Mouse (Mus musculus): ENCODE data around the gene Fhit. TPM values are rescaled to one million over a fixed set of nuclear protein-coding genes. Genes with fewer than 3 reads are reported as not detected.

Gene Fhit
- polyA plus RNA-seq, 1 experiment from 2014 or later, result 4.1 TPM

DNA sequence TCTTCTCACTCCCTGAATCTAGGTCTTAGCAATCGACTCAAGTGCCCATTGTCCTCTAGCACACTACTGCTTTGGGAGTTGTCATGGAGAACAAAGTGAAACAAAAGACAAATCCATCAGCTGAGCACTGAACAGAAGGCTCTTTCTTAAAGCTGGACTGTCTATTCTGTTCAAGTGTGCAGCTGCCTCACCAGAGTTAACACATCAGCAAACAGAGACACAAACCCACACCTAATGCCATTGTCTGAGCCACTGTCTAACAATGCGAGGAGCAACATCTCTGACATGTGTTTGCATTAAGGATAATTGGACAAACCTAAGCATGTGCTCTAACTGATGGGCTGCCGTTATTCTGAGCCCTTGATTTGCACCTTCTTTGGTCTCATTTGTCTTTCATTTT is 738.3 kb downstream of the Fhit start:
- Histone ChIP-seq H3K4me3 (no peak overlapping the region), H3K27me3 (no peaks in the 10 kb centered on the region), H3K9ac (no peak overlapping the region), H3K27ac (no peak overlapping the region), H3K4me1 (replicated peaks) (no peaks in the 10 kb centered on the region), H3K9me3 (replicated peaks) (no peaks in the 10 kb centered on the region), H3K4me2 (no peak overlapping the region), H3K36me3 (no peaks in the 10 kb centered on the region)
- 76% methylated on average over 3 of the region's 3 CpGs for WGBS
- no peak for ATAC-seq (replicated peaks; ENCODE audit: insufficient number of reproducible peaks, insufficient read depth, low FRiP score, low read depth)

DNA sequence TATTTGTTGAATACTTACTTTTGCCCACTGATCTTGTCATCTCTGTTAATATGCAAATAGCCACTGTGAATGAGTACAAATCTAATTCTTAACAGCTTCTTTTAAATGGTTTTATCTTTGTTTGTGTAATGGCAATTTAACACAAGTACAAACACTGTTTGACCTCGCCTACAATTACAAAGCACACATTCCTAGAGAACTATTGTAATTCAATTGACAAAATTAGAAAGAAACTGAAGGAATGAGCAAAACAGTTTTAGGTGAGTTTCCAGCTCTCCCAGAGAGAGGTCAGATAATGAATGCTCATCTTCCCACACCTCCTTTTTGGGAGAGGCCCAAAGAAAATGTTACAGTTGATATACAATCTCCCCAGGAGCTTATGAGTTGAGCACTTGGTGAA is 739.6 kb downstream of the Fhit start:
- Histone ChIP-seq H3K36me3 (no peaks in the 10 kb centered on the region), H3K9me3 (replicated peaks) (no peaks in the 10 kb centered on the region), H3K4me2 (no peak overlapping the region), H3K4me3 (no peak overlapping the region), H3K27ac (no peak overlapping the region), H3K4me1 (replicated peaks) (no peaks in the 10 kb centered on the region), H3K9ac (no peak overlapping the region), H3K27me3 (no peaks in the 10 kb centered on the region)
- WGBS, result 57% methylated on average over 1 of the region's 1 CpGs
- no peak for ATAC-seq (replicated peaks; ENCODE audit: insufficient number of reproducible peaks, insufficient read depth, low FRiP score, low read depth)

DNA sequence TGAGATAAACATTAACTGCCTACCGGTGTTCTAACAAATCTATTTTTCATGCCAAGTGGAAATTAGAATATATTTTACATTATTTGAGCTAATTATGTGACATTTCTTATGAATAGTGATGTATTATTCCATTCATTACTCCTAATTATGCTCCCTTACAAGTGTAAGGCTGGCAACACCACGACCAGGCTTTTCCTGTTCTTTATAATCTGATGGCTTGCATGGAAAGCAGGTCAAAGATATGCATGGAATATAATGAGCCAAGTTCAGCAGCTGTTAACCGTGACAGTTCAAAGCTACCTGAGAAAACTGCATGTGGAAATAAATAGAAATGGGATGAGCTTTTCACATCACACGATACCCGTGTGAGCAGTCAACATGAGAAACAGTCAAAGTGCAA is 746.8 kb downstream of the Fhit start:
- H3K9me3 ChIP-seq (replicated peaks), result no peaks in the 10 kb centered on the region
- ATAC-seq (replicated peaks; ENCODE audit: insufficient number of reproducible peaks, insufficient read depth, low FRiP score, low read depth), result no peak
- H3K27ac ChIP-seq, result no peak overlapping the region
- no peaks in the 10 kb centered on the region for H3K27me3 ChIP-seq
- no peaks in the 10 kb centered on the region for H3K36me3 ChIP-seq
- no peaks in the 10 kb centered on the region for H3K4me1 ChIP-seq (replicated peaks)
- 75% methylated on average over 5 of the region's 5 CpGs for WGBS
- H3K4me2 ChIP-seq, result no peak overlapping the region
- H3K4me3 ChIP-seq, result no peak overlapping the region
- no peak overlapping the region for H3K9ac ChIP-seq

DNA sequence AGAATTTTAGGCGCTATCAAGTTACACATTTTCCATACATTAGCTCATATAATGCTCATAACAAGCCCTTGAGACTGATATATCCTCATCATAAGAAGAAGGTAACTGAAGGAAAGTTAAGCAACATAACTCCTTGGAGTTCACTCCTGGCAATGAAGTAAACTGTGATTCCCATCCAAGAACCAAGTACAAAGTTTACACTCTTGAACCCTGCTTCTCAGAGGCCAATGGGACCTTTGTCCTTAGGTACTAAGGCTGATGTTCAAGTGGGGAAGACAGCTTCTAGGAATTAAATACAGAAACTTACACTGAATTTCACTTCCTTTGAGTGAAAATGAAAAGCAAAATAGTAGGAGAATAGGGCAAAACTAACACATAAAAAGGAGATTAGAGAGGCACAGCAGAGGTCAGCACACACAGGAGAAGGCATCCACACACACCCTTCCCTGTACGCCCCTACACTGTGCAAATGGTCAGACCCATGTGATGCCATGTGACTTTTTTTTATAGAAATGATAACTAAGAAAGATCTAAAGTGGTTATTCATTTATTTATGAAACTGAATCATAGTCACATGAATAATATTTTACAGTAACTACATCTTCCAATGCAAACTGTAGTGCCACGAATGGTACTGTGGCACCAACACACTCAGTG is 752.4 kb downstream of the Fhit start:
- Histone ChIP-seq H3K9ac (no peak overlapping the region), H3K4me1 (replicated peaks) (no peaks in the 10 kb centered on the region), H3K36me3 (no peaks in the 10 kb centered on the region), H3K4me2 (no peak overlapping the region), H3K9me3 (replicated peaks) (no peaks in the 10 kb centered on the region), H3K27ac (no peak overlapping the region), H3K27me3 (no peaks in the 10 kb centered on the region), H3K4me3 (no peak overlapping the region)
- ATAC-seq (replicated peaks; ENCODE audit: insufficient number of reproducible peaks, insufficient read depth, low FRiP score, low read depth), result no peak
- 84% methylated on average over 3 of the region's 3 CpGs for WGBS

DNA sequence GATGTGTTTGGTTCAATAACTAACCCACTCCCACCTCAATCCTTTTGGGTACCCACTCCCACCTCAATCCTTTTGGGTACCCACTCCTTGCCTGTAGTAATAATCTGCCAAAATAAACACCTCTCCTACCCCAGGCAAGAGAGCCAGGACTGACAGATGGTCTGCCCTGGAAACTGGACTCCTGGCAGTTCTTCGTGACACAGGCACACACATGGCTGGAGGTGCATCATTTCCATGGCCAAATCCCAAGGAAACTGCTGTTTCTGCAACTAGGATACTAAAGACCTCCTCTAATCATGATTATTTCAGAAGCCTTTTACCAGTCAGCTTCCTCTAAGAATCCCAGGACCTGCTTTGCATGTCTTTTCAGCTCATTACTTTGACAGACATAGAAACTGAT is 756.5 kb downstream of the Fhit start:
- Histone ChIP-seq H3K4me2 (no peak overlapping the region), H3K9me3 (replicated peaks) (no peaks in the 10 kb centered on the region), H3K9ac (no peak overlapping the region), H3K36me3 (no peaks in the 10 kb centered on the region), H3K4me1 (replicated peaks) (no peaks in the 10 kb centered on the region), H3K27ac (no peak overlapping the region), H3K4me3 (no peak overlapping the region), H3K27me3 (no peaks in the 10 kb centered on the region)
- WGBS, result 69% methylated on average over 1 of the region's 1 CpGs
- no peak for ATAC-seq (replicated peaks; ENCODE audit: insufficient number of reproducible peaks, insufficient read depth, low FRiP score, low read depth)

DNA sequence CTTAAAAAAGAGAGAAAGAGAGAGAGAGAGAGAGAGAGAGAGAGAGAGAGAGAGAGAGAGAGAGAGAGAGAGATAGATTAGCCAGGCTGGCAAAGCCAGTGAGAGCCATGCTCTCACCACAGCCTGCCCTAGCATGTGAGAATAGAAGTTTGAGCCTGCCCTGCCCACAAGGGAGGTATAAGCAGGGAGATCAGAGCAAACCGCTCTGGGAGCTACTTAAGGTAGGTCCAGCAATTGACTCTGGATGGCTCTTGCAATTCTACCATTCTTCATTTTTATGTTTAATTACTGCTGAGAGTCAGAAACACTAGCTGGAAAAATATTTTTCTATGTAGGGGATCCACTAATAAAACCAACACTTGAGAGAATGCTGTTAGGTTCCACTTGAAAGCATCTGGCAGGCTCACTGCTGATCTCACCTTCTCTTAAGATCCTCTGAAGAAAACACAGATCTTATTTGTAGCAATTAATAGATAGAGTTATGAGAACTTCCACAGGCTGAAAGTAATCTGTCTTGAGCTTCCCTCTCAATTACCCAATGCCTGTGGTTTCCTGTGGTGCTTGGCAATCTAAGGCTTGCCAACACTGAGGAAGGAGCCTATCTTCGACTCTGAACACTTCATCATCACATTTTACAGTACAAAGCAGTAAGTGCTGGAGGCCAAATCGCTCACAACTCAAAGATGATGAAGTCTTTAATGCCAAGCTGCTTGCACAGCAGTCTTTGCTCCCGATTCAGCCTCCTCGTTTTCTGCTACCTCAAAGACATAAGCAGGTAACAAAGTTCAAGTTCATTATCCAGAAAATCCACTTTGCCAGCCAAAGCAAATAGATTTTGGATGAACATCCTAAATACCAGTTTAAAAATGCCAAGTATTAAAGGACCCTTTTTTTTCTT is 793.8 kb downstream of the Fhit start:
- no peaks in the 10 kb centered on the region for H3K36me3 ChIP-seq
- no peak for ATAC-seq (replicated peaks; ENCODE audit: insufficient number of reproducible peaks, insufficient read depth, low FRiP score, low read depth)
- no peak overlapping the region for H3K4me2 ChIP-seq
- no peaks in the 10 kb centered on the region for H3K9me3 ChIP-seq (replicated peaks)
- no peak overlapping the region for H3K4me3 ChIP-seq
- no peaks in the 10 kb centered on the region for H3K27me3 ChIP-seq
- no peak overlapping the region for H3K9ac ChIP-seq
- no peaks in the 10 kb centered on the region for H3K4me1 ChIP-seq (replicated peaks)
- H3K27ac ChIP-seq, result no peak overlapping the region
- WGBS, result 64% methylated on average over 5 of the region's 5 CpGs

DNA sequence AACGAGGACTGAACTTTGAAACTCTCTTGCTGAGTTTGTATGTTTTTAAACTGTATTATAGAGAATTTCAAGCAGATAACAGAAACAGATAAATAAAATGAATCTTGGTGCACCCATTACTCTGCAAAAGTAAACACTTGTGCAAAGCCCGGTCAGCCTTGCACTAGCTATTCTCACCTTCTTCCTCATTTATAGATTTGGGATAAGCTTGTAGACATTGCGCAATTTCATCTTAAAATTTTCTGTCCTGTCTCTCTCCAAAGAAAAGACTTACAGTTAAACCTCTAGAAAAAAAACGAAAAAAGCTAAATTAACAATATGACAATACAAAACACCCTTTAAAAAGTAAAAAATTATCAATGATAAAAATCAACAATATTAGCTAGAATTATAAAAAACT is 795.0 kb downstream of the Fhit start:
- H3K27me3 ChIP-seq, result no peaks in the 10 kb centered on the region
- no peaks in the 10 kb centered on the region for H3K36me3 ChIP-seq
- 79% methylated on average over 4 of the region's 4 CpGs for WGBS
- H3K9ac ChIP-seq, result no peak overlapping the region
- no peak for ATAC-seq (replicated peaks; ENCODE audit: insufficient number of reproducible peaks, insufficient read depth, low FRiP score, low read depth)
- H3K4me2 ChIP-seq, result no peak overlapping the region
- no peaks in the 10 kb centered on the region for H3K9me3 ChIP-seq (replicated peaks)
- no peak overlapping the region for H3K27ac ChIP-seq
- no peaks in the 10 kb centered on the region for H3K4me1 ChIP-seq (replicated peaks)
- H3K4me3 ChIP-seq, result no peak overlapping the region

DNA sequence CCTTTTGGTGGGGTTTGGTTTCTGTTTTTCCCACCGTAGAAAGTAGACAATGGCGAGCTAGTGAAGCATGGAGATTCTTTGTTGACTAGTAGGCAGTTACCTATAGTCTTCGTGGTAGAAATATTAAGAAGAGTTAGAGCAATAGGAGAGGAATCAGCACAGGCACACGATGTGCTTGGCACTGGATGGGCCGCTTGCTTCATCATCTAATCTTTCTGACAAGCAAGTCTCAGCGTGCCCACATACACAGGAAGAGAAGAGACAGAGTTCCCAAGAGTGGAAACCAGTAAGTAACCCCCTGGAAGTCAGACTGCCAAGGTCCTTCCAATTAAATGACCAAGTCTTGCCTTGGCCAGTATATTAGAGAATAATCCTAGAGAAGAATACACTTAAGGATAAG is 797.6 kb downstream of the Fhit start:
- Histone ChIP-seq H3K9me3 (replicated peaks) (no peaks in the 10 kb centered on the region), H3K9ac (no peak overlapping the region), H3K36me3 (no peaks in the 10 kb centered on the region), H3K27ac (no peak overlapping the region), H3K27me3 (no peaks in the 10 kb centered on the region), H3K4me1 (replicated peaks) (no peaks in the 10 kb centered on the region), H3K4me2 (no peak overlapping the region), H3K4me3 (no peak overlapping the region)
- 75% methylated on average over 6 of the region's 6 CpGs for WGBS
- no peak for ATAC-seq (replicated peaks; ENCODE audit: insufficient number of reproducible peaks, insufficient read depth, low FRiP score, low read depth)

DNA sequence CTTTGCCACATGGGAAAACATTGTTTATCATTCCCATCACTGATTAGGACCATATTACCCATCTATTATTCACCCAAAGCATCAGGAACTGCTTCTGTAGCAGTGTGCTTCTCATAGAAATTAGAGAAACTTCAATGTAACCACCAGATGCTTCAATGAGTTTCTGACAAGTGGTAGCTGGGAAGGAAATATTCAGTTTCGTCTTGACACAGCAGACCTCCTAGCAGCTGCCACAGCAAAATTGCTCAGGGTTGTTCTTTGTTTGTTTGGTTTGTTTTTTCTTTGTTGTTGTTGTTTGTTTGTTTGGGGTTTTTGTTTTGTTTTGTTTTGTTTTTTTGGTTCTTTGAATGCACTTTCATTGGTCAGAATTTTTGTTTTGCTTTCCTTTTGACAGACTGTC is 798.5 kb downstream of the Fhit start:
- Histone ChIP-seq H3K4me2 (no peak overlapping the region), H3K9me3 (replicated peaks) (no peaks in the 10 kb centered on the region), H3K4me3 (no peak overlapping the region), H3K27ac (no peak overlapping the region), H3K4me1 (replicated peaks) (no peaks in the 10 kb centered on the region), H3K27me3 (no peaks in the 10 kb centered on the region), H3K36me3 (no peaks in the 10 kb centered on the region), H3K9ac (no peak overlapping the region)
- 69% methylated on average over 1 of the region's 1 CpGs for WGBS
- no peak for ATAC-seq (replicated peaks; ENCODE audit: insufficient number of reproducible peaks, insufficient read depth, low FRiP score, low read depth)

DNA sequence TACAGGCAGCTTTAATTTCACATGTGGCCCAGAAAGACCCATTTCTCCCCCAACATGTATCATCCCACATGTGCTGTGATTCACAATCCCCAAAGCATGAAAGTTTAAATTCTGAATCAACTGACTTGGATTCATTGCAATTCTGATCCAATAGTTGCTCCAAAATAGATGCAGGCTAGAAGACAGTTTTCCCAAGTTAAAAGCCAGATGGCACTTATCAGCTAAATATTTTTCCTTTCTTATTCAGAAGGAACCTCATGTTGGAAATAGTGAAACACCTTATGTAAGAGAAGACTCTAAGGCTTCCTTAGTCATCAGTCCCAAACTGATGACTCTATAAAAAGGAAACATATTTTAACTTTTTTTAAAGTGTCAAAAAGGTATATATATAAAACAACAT is 815.9 kb downstream of the Fhit start:
- no peak for ATAC-seq (replicated peaks; ENCODE audit: insufficient number of reproducible peaks, insufficient read depth, low FRiP score, low read depth)
- Histone ChIP-seq H3K4me3 (no peak overlapping the region), H3K9me3 (replicated peaks) (no peaks in the 10 kb centered on the region), H3K4me2 (no peak overlapping the region), H3K27ac (no peak overlapping the region), H3K36me3 (no peaks in the 10 kb centered on the region), H3K4me1 (replicated peaks) (no peaks in the 10 kb centered on the region), H3K9ac (no peak overlapping the region), H3K27me3 (no peaks in the 10 kb centered on the region)

DNA sequence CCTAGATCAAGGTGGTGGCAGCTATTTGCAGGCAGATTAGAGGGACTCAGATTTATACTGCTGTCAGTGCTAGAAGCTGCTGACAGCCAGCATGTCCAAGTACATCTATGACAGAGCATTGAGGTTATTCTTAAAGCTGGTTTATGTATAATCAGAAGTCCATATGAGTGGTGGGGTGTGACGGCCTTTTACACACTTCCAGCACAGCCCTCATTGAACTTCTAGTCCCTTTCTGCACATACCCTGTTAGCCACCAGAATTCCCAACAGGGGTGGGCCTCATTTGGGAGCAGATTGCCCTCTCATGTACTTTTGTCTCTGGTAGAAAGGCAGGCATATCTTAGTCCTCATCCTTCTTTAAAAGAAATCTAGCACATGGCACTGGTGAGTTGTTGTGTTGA is 817.8 kb downstream of the Fhit start:
- WGBS, result 75% methylated on average over 1 of the region's 1 CpGs
- Histone ChIP-seq H3K9me3 (replicated peaks) (no peaks in the 10 kb centered on the region), H3K4me1 (replicated peaks) (no peaks in the 10 kb centered on the region), H3K27me3 (no peaks in the 10 kb centered on the region), H3K27ac (no peak overlapping the region), H3K36me3 (no peaks in the 10 kb centered on the region), H3K4me2 (no peak overlapping the region), H3K4me3 (no peak overlapping the region), H3K9ac (no peak overlapping the region)
- ATAC-seq (replicated peaks; ENCODE audit: insufficient number of reproducible peaks, insufficient read depth, low FRiP score, low read depth), result no peak

DNA sequence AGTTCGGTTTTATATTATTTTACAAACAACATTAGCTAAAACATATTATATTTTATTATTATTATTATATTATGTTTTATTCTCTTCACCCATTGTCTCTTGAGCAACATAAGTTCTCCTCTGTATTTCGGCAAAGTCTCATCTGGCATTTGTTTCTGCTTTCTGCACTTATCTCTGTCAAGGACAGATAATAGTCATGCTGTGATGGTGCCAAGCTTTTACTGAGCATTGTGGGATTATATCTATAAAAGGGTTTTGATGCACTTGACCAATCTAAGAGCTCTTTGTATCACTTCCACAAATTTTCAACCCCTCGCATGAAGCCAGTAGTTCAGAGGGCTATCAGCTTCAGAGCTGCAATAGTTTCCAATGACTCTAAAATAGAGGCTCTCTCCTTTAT is 845.1 kb downstream of the Fhit start:
- Histone ChIP-seq H3K4me1 (replicated peaks) (no peaks in the 10 kb centered on the region; the same call in 1 of the 2 replicates), H3K4me2 (no peak overlapping the region), H3K27ac (no peak overlapping the region), H3K27me3 (no peaks in the 10 kb centered on the region), H3K4me3 (no peak overlapping the region), H3K9ac (no peak overlapping the region), H3K9me3 (replicated peaks) (no peaks in the 10 kb centered on the region), H3K36me3 (no peaks in the 10 kb centered on the region)
- 58% methylated on average over 3 of the region's 3 CpGs for WGBS
- no peak for ATAC-seq (replicated peaks; ENCODE audit: insufficient number of reproducible peaks, insufficient read depth, low FRiP score, low read depth)

Measured in heart, embryonic 15.5 days (tissue).